Mouse (Mus musculus) thymus, postnatal 10 days (tissue): Measurements from ENCODE around the gene Usf1.

ENCODE experiments used
- DNase-seq, 2 experiments: peaks; one replicate each; pipeline ENCODE4 v3.0.0; 2021; ENCODE audit warnings: low spot score in 2 of 2

Gene Usf1

GRCm38 (mm10) chr1:171410947-171411484 lies at the start of gene Usf1:
TSS of gene Usf1 (plus strand) at chr1:171411313.
- DNase-seq: peak; percentile 94

GRCm38 (mm10) chr1:171365934-171366333 lies 45.2 kb upstream of the Usf1 start:
- DNase-seq: no peak

GRCm38 (mm10) chr1:171369845-171370556 lies 41.1 kb upstream of the Usf1 start, which contains the start of gene Nectin4:
TSS of gene Nectin4 (plus strand) at chr1:171370099.
- no peak for DNase-seq

GRCm38 (mm10) chr1:171372880-171373279 lies 38.2 kb upstream of the Usf1 start:
- no peak for DNase-seq

GRCm38 (mm10) chr1:171373946-171374345 lies 37.2 kb upstream of the Usf1 start:
- no peak for DNase-seq

- DNase-seq: no peak
These were observed 35.4 kb upstream of the Usf1 start for GRCm38 (mm10) chr1:171375646-171376097.

- no peak for DNase-seq
These were observed 32.8 kb upstream of the Usf1 start for GRCm38 (mm10) chr1:171378298-171378697.

- DNase-seq: peak; percentile 53 to 72
These were observed 31.0 kb upstream of the Usf1 start for GRCm38 (mm10) chr1:171379935-171380599.

GRCm38 (mm10) chr1:171382096-171382620 lies 29.0 kb upstream of the Usf1 start:
- no peak for DNase-seq

GRCm38 (mm10) chr1:171384361-171384760 lies 26.8 kb upstream of the Usf1 start:
- no peak for DNase-seq

GRCm38 (mm10) chr1:171385171-171385570 lies 25.9 kb upstream of the Usf1 start:
- DNase-seq: no peak

GRCm38 (mm10) chr1:171387099-171387498 lies 24.0 kb upstream of the Usf1 start:
- peak; percentile 46 to 61 for DNase-seq

- DNase-seq: peak; percentile 90 to 95
These were observed 22.6 kb upstream of the Usf1 start, which contains the start of gene Arhgap30 for GRCm38 (mm10) chr1:171388376-171389102. TSS of gene Arhgap30 (plus strand) at chr1:171388954.

- DNase-seq: peak; percentile 70 to 76
These were observed 21.0 kb upstream of the Usf1 start for GRCm38 (mm10) chr1:171390101-171390500.

- DNase-seq: no peak
These were observed 9.3 kb upstream of the Usf1 start for GRCm38 (mm10) chr1:171401821-171402220.

GRCm38 (mm10) chr1:171402991-171403390 lies 8.1 kb upstream of the Usf1 start:
- DNase-seq: no peak

- no peak for DNase-seq
These were observed 3.9 kb upstream of the Usf1 start for GRCm38 (mm10) chr1:171407263-171407662.

- no peak for DNase-seq
These were observed 882 bp upstream of the Usf1 start for GRCm38 (mm10) chr1:171410231-171410630.

GRCm38 (mm10) chr1:171411492-171411941 lies 404 bp downstream of the Usf1 start:
- DNase-seq: no peak

- DNase-seq: peak; percentile 35 to 43
These were observed 908 bp downstream of the Usf1 start for GRCm38 (mm10) chr1:171412001-171412441.

- peak in 1 of 2 experiments; percentile 13 for DNase-seq
These were observed 1.3 kb downstream of the Usf1 start for GRCm38 (mm10) chr1:171412446-171412845.

- no peak for DNase-seq
These were observed 2.5 kb downstream of the Usf1 start for GRCm38 (mm10) chr1:171413608-171414007.
